Mouse (Mus musculus) hindbrain, embryonic 13.5 days (tissue): ENCODE results near the gene Rgs14. TPM values are rescaled to one million over a fixed set of nuclear protein-coding genes. Genes with fewer than 3 reads are reported as not detected.

Source experiments
- ATAC-seq: fragments of 200-750 bp; cut with Nextera tagmentation; 2 replicates; pipeline ENCODE4 v1.8.0; 2017; ENCODE audit warnings: moderate TSS enrichment; ENCODE audit not compliant: low FRiP score
- H3K27ac ChIP-seq: fragments of 300-500 bp; sonication (generic); 2 replicates; pipeline ENCODE4 v1.5.1; 2015; ENCODE audit warnings: inconsistent platforms, mild to moderate bottlenecking, moderate library complexity
- H3K27me3 ChIP-seq: fragments of 300-500 bp; sonication (generic); 2 replicates; pipeline ENCODE4 v1.6.1; 2015; ENCODE audit warnings: mild to moderate bottlenecking, inconsistent platforms
- H3K36me3 ChIP-seq: fragments of 300-500 bp; sonication (generic); 2 replicates; pipeline ENCODE4 v1.6.1; 2015; ENCODE audit warnings: mild to moderate bottlenecking, inconsistent platforms
- H3K4me1 ChIP-seq: fragments of 300-500 bp; sonication (generic); replicated peaks from 2 replicates; pipeline ENCODE4 v1.6.1; 2015; ENCODE audit warnings: inconsistent platforms
- H3K4me2 ChIP-seq: fragments of 300-500 bp; sonication (generic); 2 replicates; pipeline ENCODE4 v1.6.1; 2015; ENCODE audit warnings: inconsistent platforms, mild to moderate bottlenecking, moderate library complexity
- H3K4me3 ChIP-seq: fragments of 300-500 bp; sonication (generic); 2 replicates; pipeline ENCODE4 v1.5.1; 2015; ENCODE audit warnings: mild to moderate bottlenecking, inconsistent platforms
- H3K9ac ChIP-seq: fragments of 300-500 bp; sonication (generic); 2 replicates; pipeline ENCODE4 v1.6.1; 2015; ENCODE audit warnings: mild to moderate bottlenecking, inconsistent platforms
- H3K9me3 ChIP-seq: fragments of 300-500 bp; sonication (generic); 2 replicates; pipeline ENCODE4 v1.6.1; 2016; ENCODE audit warnings: inconsistent platforms
- WGBS: fragments of 180-500 bp; shearing (Covaris S2); methylation state at CpG from one replicate; pipeline ENCODE4 v1.1.7; 2015; 5-methylcytosine and 5-hydroxymethylcytosine counted together
- polyA plus RNA-seq: library from polyadenylated mRNA; unstranded; fragments of >200 nt; fragmentation: Nextera tagmentation; extraction: Ambion mirVana; gene quantifications from 2 replicates; pipeline ENCODE4 v1.2.1, GENCODE M21; 2015

Rgs14 gene
- polyA plus RNA-seq, 1 experiment from 2014 or later: 0.29 TPM

GRCm38 (mm10) chr13:55329683-55330566, 39.6 kb upstream of the Rgs14 start, which contains the start of gene Mxd3:
TSS of gene Mxd3 (minus strand) at chr13:55329823.
- Histone ChIP-seq H3K4me3 (peak within 1 kb of the TSS; percentile 65), H3K27ac (peak within 1 kb of the TSS; percentile 84), H3K27me3 (0 out of 2 replicates have a peak, but pooled peaks cover 7% of the 10 kb centered on the region), H3K9me3 (no peaks in the 10 kb centered on the region), H3K9ac (peak within 1 kb of the TSS; percentile 77), H3K36me3 (peaks cover 15% of the 10 kb centered on the region), H3K4me2 (peak within 1 kb of the TSS; percentile 80), H3K4me1 (peaks cover 35% of the 10 kb centered on the region)
- 0% methylated on average over 69 of the region's 82 CpGs for WGBS
- ATAC-seq: peak; percentile 83

DNA sequence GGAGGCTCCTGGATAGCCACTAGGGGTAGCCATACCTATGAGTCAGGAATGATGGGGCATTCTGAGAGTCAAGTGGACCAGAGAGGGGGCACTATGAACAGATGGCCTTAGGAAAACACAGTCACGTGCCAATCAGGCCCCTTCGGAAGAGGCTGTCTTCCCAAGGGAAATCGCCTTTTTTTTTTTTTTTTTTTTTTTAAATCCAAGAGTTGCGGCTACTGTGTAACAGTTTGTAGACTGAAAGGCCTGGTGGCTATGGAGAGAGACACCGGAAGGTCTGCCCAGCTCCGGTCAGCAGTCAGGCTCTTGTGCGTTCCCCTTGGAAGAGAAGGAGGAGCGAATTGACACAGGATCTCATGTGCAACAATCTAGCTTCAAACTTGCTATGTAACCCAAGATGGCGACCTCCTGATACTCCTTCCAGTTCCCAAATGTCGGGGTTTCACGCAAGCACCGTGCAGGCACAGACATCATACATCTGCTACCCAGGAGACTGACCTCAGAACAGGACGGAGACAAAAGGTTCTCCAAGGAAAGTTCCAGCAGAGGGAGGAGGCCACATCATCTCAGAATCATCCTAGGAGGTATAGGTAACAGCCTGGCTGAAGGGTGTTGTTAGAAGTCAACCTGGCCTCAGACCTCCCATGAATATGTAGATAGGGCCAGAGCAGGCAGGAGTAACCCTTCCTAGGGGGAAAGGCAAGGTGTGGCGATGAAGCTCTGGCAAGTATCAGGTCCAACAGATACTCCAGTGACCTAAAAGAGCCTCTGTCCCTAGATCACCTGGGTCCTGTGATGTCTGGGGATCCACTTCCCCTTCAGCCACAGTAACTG, 38.7 kb upstream of the Rgs14 start:
- Histone ChIP-seq H3K4me3 (peak overlapping the region; percentile 65), H3K27me3 (0 out of 2 replicates have a peak, but pooled peaks cover 7% of the 10 kb centered on the region), H3K36me3 (peaks cover 6% of the 10 kb centered on the region), H3K27ac (peak overlapping the region; percentile 84), H3K9ac (peak overlapping the region; percentile 77; the same call in 1 of the 2 replicates), H3K4me2 (peak overlapping the region; percentile 80), H3K4me1 (peaks cover 35% of the 10 kb centered on the region), H3K9me3 (no peaks in the 10 kb centered on the region)
- no peak; the same call in 1 of the 2 replicates for ATAC-seq
- WGBS: 46% methylated on average over 14 of the region's 14 CpGs

- peaks cover 30% of the 10 kb centered on the region for H3K4me1 ChIP-seq
- WGBS: 90% methylated on average over 3 of the region's 3 CpGs
- H3K9me3 ChIP-seq: no peaks in the 10 kb centered on the region
- H3K27ac ChIP-seq: no peak overlapping the region
- 0 out of 2 replicates have a peak, but pooled peaks cover 7% of the 10 kb centered on the region for H3K27me3 ChIP-seq
- ATAC-seq: no peak
- H3K4me3 ChIP-seq: no peak overlapping the region
- no peaks in the 10 kb centered on the region for H3K36me3 ChIP-seq
- no peak overlapping the region for H3K4me2 ChIP-seq
- no peak overlapping the region for H3K9ac ChIP-seq
These were observed 37.2 kb upstream of the Rgs14 start for GRCm38 (mm10) chr13:55332331-55332730.

DNA sequence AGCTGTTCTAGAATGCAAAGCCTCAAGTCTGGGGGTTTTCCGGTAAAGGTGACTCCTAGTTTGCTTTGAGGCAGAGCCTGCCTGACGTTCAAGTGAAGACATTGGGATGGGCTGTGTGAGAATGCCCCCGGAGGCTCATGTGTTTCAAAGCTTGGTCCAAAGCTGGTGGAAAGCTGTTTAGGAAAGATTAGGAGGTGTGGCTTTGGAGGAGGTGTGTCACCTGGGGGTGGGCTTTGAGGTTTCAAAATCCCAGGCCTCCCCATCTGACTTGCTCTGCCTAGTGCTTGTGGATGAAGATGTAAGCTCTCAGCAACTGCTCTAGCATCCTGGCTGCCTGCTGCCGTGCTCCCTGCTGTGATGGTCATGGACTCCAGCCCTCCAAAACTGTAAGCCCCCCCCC, 33.8 kb upstream of the Rgs14 start:
- no peak overlapping the region for H3K4me3 ChIP-seq
- H3K4me1 ChIP-seq: peaks cover 4% of the 10 kb centered on the region
- 87% methylated on average over 4 of the region's 4 CpGs for WGBS
- H3K27me3 ChIP-seq: no peaks in the 10 kb centered on the region
- no peak overlapping the region for H3K4me2 ChIP-seq
- no peak overlapping the region for H3K27ac ChIP-seq
- no peak overlapping the region for H3K9ac ChIP-seq
- no peaks in the 10 kb centered on the region for H3K9me3 ChIP-seq
- no peak for ATAC-seq
- H3K36me3 ChIP-seq: no peaks in the 10 kb centered on the region

DNA sequence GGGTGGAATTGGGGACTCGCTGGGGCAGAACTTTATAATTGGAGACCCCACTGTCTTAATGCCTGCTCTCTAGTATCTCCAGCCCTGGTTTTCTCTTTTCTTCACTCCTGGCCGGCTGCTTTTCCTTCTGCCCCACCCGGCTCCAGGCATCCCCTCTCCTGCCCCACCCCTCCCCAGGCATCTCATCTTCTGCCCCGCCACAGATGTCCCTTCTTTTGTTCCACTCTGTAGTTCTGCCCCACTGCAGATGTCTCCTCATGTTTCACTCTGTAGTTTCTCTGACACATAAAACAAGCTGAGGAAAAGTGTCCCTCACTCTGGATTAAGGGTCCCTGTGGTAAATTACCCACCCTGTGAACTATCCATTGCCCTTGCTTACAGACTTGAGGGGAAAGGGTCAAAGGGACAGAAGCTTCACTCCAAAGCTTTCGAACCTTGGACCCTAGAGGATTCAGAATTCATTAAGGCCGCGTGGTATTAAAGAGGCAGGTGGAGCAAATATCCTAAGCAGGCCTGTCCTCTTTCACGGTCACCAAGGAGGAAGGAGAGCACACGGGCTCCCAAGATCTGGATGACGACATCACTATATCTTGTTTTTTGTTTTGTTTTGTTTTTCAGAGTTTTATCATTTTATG, 32.1 kb upstream of the Rgs14 start:
- Histone ChIP-seq H3K4me3 (no peak overlapping the region), H3K9me3 (no peaks in the 10 kb centered on the region), H3K27ac (no peak overlapping the region), H3K9ac (no peak overlapping the region), H3K36me3 (no peaks in the 10 kb centered on the region), H3K4me1 (no peaks in the 10 kb centered on the region), H3K4me2 (no peak overlapping the region), H3K27me3 (no peaks in the 10 kb centered on the region)
- 64% methylated on average over 10 of the region's 10 CpGs for WGBS
- no peak for ATAC-seq

DNA sequence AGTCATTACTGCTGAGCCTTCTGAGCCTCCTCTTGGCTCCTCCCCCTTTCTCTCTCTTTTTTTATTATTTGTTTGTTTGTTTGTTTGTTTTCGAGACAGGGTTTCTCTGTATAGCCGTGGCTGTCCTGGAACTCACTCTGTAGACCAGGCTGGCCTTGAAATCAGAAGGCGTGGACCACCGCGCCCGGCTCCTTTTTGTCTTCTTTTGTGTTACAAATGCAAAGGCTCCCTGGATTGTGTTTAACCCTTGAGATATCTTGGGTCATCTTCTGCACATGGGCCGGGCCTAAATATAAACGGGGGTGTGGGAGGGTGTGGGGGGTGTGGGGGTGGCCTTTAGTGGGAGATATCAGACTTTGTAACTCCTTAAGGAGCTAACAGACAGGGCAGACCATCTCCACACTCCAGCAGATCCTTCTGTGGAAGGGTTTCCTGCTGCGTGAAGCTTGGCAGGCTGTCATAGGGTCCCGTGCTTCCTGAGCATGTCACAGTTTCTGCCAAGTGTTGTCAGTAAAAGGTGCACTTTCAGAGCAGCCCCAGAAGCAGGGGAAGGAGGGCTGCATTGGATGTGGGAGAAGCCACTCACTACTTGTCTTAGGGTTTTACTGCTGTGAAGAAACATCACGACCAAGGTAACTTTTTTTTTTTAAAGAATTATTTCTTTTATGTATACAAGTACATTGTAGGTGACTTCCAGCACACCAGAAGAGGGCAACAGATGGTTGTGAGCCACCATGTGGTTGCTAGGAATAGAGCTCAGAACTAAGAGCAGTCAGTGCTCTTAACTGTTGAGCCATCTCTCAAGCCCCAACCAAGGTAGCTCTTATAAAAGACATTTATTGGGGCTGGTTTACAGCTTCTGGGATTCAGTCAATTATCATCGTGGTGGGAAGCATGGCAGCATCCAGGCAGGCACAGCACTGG, 31.1 kb upstream of the Rgs14 start:
- ATAC-seq: no peak
- no peak overlapping the region for H3K9ac ChIP-seq
- H3K4me2 ChIP-seq: no peak overlapping the region
- H3K4me3 ChIP-seq: no peak overlapping the region
- no peak overlapping the region for H3K27ac ChIP-seq
- no peaks in the 10 kb centered on the region for H3K9me3 ChIP-seq
- H3K36me3 ChIP-seq: no peaks in the 10 kb centered on the region
- no peaks in the 10 kb centered on the region for H3K27me3 ChIP-seq
- H3K4me1 ChIP-seq: no peaks in the 10 kb centered on the region
- WGBS: 57% methylated on average over 12 of the region's 12 CpGs

GRCm38 (mm10) chr13:55339259-55339658, 30.3 kb upstream of the Rgs14 start:
- 50% methylated on average over 2 of the region's 2 CpGs for WGBS
- H3K4me1 ChIP-seq: no peaks in the 10 kb centered on the region
- no peak overlapping the region for H3K27ac ChIP-seq
- ATAC-seq: no peak
- no peak overlapping the region for H3K9ac ChIP-seq
- no peaks in the 10 kb centered on the region for H3K9me3 ChIP-seq
- H3K36me3 ChIP-seq: peaks cover 8% of the 10 kb centered on the region
- no peak overlapping the region for H3K4me3 ChIP-seq
- H3K27me3 ChIP-seq: no peaks in the 10 kb centered on the region
- H3K4me2 ChIP-seq: no peak overlapping the region

GRCm38 (mm10) chr13:55342469-55342868, 27.1 kb upstream of the Rgs14 start:
- 41% methylated on average over 11 of the region's 11 CpGs for WGBS
- no peak overlapping the region for H3K9ac ChIP-seq
- H3K9me3 ChIP-seq: no peaks in the 10 kb centered on the region
- H3K4me2 ChIP-seq: no peak overlapping the region
- no peak overlapping the region for H3K27ac ChIP-seq
- no peak overlapping the region for H3K4me3 ChIP-seq
- ATAC-seq: no peak
- H3K4me1 ChIP-seq: no peaks in the 10 kb centered on the region
- H3K27me3 ChIP-seq: no peaks in the 10 kb centered on the region
- peaks cover 40% of the 10 kb centered on the region for H3K36me3 ChIP-seq

DNA sequence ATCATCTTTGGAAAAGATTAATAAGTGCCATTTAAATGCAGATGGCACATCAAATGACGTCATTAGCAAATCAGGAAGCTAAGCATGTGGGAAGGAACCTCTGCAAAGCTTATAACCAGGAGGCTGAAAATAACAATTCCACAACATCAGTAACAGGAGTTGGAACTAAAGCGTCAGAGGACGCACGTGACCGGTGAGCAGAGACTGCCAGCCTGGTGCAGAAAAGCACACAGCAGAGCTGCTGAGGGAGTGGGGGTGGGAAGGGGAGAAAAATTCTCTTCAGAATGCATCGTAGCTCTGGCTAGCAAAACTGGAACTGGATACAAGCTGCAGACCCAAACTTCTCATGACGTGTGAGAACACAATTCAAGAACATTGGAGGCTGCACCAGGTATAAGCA, 25.2 kb upstream of the Rgs14 start:
- no peak for ATAC-seq
- peaks cover 58% of the 10 kb centered on the region for H3K36me3 ChIP-seq
- 86% methylated on average over 7 of the region's 7 CpGs for WGBS
- no peak overlapping the region for H3K9ac ChIP-seq
- no peaks in the 10 kb centered on the region for H3K9me3 ChIP-seq
- H3K27me3 ChIP-seq: no peaks in the 10 kb centered on the region
- H3K4me2 ChIP-seq: no peak overlapping the region
- H3K4me1 ChIP-seq: no peaks in the 10 kb centered on the region
- H3K4me3 ChIP-seq: no peak overlapping the region
- no peak overlapping the region for H3K27ac ChIP-seq

- no peak for ATAC-seq
- WGBS: 90% methylated on average over 11 of the region's 11 CpGs
- H3K9me3 ChIP-seq: no peaks in the 10 kb centered on the region
- peaks cover 79% of the 10 kb centered on the region for H3K36me3 ChIP-seq
- no peak overlapping the region for H3K9ac ChIP-seq
- H3K4me3 ChIP-seq: no peak overlapping the region
- H3K27me3 ChIP-seq: no peaks in the 10 kb centered on the region
- no peaks in the 10 kb centered on the region for H3K4me1 ChIP-seq
- H3K27ac ChIP-seq: no peak overlapping the region
- no peak overlapping the region for H3K4me2 ChIP-seq
These were observed 22.8 kb upstream of the Rgs14 start for GRCm38 (mm10) chr13:55346745-55347144.

GRCm38 (mm10) chr13:55361145-55361544, 8.4 kb upstream of the Rgs14 start:
- Histone ChIP-seq H3K9me3 (no peaks in the 10 kb centered on the region), H3K4me3 (peak overlapping the region; percentile 94), H3K36me3 (peaks cover 43% of the 10 kb centered on the region), H3K4me2 (peak overlapping the region; percentile 96), H3K27ac (no peak overlapping the region), H3K4me1 (peaks cover 39% of the 10 kb centered on the region), H3K27me3 (peaks cover 9% of the 10 kb centered on the region; the same call in 1 of the 2 replicates), H3K9ac (peak overlapping the region; percentile 93; the same call in 1 of the 2 replicates)
- no peak for ATAC-seq
